Mouse (Mus musculus) C2C12 (cell line): ENCODE measurements at regions not wholly inside any gene's neighbourhood (a gene's known extent, or its start where the extent isn't known, plus 50 kb on each side); places are given as distances from the start of the nearest gene placed in this dataset.

Source experiments
- CEBPB ChIP-seq: IDR thresholded peaks from one replicate; pipeline ENCODE4 v1.6.1; 2011; ENCODE audit warnings: low read depth, mild to moderate bottlenecking, control low read depth, moderate library complexity
- CTCF ChIP-seq: IDR thresholded peaks from one replicate; pipeline ENCODE4 v1.5.1; 2011; ENCODE audit not compliant: control insufficient read depth, insufficient read depth, insufficient read length
- MAX ChIP-seq: IDR thresholded peaks from one replicate; pipeline ENCODE4 v1.6.1; 2011; ENCODE audit warnings: mild to moderate bottlenecking, control low read depth
- USF1 ChIP-seq: IDR thresholded peaks from one replicate; pipeline ENCODE4 v1.6.1; 2011; ENCODE audit warnings: low read depth, mild to moderate bottlenecking, control low read depth, moderate library complexity

- TF ChIP-seq CTCF (no peak), USF1 (no peak), CEBPB (no peak), MAX (no peak)
Measured at GRCm38 (mm10) chr11:18266161-18266560, 312.5 kb upstream of the Etaa1 start.
